Mouse (Mus musculus) spleen, postnatal 10 days (tissue): ENCODE measurements around the gene Abca13.
A peak's percentile ranks its signal among the peaks of the same experiment; 100 is the strongest.
"Not testable (repeated sequence)": the region's sequence is repeated elsewhere in the genome, so short reads cannot be mapped to it uniquely, and the experiment has no call there.

Source experiments
- DNase-seq, 2 experiments: peaks; one replicate each; pipeline ENCODE4 v3.0.0; 2021 to 2022; ENCODE audit warnings: low spot score in 2 of 2

The Abca13 gene

DNA sequence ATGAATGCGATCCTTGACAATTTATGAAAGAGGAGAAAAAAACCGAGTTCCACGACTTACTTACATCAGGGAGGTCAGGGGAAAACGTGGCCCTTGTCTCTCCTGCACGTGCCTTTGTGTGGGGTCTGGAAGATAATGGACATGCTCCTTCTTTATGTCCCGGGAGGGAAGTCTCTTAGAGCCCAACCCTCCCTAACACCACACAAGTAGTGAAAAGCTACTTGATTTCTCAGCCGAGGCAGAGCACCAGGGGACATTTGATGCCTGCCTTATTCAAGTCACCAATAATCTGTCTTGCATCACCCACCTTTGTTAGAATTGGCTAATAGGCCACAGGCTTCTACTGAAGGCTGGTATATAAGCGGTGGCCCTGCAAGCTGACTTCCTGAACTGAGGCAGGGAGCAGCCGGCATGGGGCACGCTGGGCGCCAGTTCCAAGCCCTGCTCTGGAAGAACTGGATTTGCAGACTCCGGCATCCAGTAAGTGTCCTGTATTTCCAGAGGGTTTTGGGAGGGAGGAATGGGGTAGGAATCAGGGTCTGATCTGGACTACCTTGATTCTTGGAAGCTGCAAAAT, at the start of gene Abca13:
Abca13 (plus strand) TSS at position 388 of the 577 bp plus-strand sequence.
- DNase-seq = peak in 1 of 2 experiments; percentile 17

DNA sequence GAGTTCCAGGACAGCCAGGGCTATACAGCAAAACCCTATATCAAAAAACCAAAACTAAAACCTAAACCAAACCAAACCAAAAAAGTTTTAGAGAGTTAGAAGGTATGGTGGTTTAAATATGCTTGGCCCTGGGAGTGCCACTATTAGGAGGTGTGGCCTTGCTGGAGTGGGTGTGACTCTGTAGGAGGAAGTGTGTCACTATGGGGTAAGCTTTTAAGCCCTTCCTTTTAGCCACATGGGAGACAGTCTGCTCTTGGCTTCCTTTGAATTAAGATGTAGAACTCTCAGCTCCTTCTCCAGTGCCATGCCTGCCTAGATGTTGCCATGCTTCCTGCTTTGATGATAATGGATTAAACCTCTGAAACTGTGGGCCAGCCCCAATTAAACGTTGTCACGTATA, 46.6 kb upstream of the Abca13 start:
- no peak for DNase-seq

DNA sequence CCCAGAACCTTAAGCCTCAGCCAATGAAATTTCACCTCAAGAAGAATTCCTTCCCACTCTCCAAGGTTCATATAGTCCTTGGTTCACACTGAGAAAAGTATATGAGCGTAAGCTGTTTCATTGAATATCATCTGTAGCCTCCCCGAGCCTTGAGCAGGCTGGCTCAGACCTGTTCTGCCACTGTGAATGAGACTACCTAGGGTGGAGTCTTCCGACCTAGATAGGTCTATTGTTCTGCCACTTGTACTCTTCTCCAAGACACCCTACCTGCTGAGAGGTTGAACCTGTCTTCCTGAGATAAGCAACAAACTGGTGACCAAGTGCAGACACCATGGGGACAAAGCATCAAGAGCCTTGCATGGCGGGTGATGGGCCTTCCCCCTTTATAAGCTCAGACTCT, 45.6 kb upstream of the Abca13 start:
- DNase-seq = no peak

DNA sequence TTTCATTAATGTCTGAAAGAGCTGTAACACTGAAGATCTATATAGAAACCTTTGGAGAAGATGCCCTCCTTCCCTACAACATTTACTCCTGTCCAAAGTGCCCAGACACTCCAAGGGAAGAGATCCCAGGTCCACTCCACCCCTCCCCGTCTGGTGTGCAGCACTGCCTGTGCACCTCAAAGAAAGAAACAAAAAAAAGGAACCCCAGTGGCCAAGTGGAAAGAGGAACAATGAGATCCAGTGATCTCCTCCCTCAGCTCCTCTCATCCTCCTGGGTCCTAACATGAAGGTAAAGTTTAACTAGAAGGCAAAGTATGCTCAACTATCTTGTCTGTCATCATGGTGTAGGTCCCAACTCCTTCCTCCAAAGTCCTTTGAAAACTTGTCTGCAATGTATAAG, 45.1 kb upstream of the Abca13 start:
- no peak for DNase-seq

DNA sequence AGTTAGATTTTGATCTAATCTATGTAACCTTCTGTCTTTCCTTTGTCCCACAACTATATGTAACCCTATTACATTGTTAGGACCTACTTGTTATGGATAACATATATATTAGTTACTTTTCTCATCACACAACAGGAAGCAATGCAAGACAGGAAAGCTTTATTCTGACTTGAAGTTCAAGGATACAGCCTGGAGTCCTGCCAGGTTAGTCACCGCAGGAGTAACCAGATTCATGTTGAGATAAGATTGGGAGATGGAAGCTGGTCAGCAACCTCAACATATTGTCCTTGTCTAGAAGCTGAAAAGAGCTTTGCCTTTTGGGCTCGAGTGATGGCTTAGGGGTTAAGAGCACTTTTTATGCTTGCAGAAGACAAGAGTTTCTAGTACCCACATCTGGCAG, 43.5 kb upstream of the Abca13 start:
- no peak for DNase-seq

DNA sequence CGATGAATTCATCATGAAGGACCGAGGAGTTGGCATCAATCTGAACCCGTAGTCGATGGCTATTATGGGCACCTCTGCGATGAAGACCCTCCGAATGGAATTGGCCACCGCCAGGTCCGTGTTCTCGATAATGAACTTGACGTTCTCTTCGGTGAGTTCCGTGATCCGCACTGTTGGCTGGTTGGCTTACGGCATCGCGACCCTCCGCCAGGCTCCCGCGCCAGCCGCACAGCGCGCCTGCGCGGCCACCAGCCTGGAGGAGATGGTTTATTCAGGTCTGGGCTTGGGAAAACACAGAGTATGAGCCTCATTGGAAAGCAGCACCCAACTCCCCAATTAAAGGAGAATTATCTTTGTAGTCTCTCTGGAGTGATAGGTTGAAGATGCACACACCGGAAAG, 41.3 kb upstream of the Abca13 start:
- not testable (repeated sequence) for DNase-seq

DNA sequence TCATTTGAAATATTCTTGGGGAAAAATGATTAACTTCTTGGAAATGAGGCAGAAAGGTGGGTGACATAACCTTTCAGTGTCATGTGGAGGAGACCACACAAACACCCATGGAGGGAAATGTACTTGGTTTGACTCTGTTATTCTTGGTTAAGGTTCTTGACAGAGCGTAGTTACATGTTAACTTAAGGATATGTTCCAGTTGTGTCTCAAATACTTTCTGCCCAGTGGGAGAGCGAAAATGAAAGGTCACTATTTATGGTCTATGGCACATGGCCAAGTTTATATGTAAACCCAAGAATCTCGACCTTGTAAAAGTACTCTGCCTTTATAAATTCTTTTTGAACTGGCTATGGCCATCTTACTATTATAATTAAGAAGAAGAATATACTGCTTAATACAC, 31.8 kb upstream of the Abca13 start:
- no peak for DNase-seq

DNA sequence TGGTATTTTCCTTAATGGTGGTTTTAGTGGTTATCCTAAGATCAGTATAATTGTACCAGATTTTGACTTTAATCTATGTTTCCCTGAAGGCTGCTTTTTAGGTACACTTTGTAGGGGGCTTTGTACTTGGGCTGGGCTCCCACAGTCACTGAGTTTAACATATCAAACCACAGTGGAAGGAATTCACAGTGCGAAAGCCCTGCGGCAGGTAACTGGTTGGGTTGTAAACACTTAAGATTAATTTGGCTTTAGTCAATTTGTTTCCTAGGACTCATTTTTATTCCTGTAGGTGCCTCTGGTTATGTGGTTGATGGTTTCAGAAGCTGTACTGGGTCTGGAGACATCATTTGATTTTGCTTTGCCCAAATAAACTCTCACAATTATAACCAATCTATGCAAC, 24.4 kb upstream of the Abca13 start:
- DNase-seq = no peak

DNA sequence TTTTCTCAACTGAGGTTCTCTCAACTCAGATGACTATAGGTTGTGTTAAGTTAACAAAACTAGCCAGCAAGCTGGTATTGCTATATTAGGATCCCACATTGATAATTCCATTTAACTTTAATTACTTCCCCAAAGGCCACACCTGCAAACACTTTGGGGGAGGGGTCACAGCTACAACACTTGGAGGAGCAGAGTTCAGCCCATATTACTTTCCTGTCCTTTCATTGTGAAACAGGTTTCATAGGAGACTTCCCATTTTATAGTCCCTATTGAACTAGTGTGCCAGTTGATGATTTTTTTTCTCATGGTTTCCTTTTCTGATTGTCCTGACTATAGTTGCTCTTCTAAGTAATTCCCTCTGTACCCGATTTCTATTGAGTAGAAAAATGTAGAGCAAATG, 10.3 kb upstream of the Abca13 start:
- no peak for DNase-seq

DNA sequence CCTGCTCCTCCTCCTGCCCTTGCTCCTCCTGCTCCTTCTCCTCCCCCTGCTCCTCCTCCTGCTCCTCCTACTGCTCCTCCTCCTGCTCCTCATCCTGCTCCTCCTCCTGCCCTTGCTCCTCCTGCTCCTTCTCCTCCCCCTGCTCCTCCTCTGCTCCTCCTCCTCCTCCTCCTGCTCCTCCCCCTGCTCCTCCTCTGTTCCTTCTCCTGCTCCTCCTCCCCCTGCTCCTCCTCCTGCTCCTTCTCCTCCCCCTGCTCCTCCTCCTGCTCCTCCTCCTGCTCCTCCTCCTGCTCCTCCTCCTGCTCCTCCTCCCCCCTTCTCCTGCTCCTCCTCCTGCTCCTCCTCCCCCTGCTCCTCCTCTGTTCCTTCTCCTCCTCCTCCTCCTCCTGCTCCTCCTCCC, 2.3 kb upstream of the Abca13 start:
- not testable (repeated sequence) for DNase-seq

DNA sequence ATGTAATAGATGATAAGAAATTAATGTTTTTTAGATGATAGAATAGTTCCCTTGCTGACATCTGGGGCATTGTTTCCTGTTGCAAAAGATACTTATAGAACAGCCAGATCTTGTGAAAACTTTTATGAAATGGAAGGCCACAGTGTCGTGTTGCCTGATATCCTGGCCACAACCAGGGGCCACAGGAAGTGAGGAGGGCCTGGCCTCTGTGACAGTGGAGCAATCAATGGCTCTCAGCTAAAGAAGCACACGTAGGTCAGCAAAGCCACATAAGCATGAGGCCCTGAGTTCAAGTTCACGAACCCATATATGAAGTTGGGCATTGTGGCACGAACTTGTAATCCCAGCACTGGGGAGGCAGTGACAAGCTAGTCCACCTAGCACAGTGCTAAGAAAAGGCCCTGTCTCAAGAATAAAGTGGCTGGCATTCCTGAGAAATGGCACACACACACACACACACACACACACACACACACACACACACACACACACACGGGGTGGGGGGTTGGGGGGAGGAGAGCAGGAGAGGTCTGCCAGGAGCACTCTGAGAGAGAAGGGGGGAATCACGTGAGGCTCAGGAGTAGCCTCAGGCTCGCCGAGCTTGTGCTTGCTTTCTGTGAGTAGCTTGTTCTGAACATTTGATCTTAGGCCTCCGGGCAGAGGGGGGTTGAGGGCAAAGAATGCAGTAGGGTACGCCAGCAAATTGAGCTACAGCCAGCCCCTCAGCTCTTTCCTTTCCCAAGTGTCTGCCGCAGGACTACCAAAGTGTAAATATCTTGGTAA, 779 bp upstream of the Abca13 start:
- no peak for DNase-seq

DNA sequence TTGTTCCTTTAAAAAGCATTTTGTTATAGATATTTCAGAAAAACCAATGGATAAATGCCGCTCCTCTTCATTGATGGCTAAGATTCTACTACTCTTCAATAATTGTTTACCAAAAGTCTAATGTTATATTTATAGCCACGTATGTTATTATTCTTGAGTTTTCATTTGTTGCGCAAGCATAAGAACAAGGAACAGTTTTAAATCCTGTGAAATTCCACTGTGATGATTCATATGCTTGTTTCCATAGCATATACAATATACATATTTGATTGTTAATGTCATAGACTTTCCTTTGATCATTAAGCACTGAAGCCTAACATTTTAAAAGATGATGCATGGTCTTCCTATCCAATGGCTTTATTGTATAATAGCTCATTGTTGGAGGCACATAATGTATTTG, 3.1 kb downstream of the Abca13 start:
- no peak for DNase-seq

DNA sequence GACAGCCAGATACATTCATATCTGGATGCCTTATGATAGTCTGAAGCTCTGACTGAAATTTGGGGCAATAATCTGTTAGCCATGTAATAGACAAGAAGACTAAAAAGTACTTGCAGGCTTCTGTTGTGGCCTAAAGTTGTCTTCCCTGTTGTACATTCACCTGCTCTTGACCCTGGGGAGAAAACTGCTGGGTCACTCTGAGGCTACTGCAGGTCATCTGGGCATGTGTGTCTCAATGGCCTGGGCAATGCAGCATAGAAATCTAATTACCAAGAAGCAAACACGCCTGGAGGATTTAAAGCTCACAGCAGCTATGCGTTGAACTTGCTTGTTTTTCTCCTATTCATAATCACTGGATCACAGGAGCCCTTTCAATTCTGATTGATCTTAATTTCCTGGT, 8.1 kb downstream of the Abca13 start:
- DNase-seq = no peak

DNA sequence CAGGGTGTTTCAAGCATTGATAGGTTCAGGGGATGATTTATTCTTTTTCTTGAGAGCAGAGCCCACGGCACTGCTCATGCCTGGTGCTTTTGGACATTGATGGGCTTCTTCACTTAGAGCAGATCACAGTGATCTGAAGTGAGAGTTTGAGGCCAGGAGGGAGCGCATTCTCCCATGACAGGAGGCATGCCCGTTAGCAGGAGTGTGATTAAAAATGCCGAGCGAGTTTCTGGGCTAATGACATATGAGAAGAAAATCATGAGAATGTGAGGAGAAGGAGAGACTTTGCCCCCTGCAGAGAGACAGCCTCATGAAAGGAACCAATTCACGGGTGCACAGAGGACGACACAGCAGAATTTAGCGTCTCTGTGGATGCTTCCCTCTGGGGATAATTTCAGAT, 19.0 kb downstream of the Abca13 start:
- no peak for DNase-seq

DNA sequence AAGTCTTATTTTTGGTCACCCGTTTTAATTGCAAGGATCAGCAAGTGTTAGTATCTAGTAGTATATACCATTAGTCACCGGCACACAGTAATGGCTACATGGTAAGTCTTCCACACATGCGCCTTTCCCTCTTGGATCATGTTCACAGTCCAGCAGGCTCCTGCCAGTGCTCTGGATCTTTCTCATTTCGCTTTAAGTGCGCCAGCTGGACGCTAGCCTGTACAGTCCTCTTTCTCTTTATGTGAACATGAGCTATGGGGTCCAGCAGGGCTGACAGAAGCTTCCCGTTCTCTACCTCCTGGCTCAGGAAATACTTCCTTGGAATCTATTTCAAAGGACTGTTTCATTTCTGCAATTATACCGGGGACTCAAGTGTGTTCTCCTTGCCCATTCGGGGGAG, 21.8 kb downstream of the Abca13 start:
- DNase-seq = no peak

DNA sequence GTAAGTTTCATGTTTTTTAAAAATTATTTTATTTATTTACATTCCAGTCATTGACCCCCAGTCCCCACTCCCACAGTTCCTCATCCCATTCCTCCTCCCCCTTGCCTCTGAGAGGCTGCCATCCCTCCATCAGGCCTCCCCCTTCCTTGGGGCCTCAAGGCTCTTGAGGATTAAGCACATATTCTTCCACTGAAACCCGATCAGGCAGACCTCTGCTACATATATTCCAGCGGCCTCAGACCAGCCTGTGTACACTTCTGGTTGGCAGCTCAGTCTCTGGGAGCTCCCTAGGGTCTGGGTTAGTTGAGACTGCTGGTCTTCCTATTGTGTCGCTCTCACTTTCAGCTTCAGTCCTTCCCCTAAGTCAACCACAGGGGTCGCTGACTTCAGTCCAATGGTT, 24.5 kb downstream of the Abca13 start:
- no peak for DNase-seq

DNA sequence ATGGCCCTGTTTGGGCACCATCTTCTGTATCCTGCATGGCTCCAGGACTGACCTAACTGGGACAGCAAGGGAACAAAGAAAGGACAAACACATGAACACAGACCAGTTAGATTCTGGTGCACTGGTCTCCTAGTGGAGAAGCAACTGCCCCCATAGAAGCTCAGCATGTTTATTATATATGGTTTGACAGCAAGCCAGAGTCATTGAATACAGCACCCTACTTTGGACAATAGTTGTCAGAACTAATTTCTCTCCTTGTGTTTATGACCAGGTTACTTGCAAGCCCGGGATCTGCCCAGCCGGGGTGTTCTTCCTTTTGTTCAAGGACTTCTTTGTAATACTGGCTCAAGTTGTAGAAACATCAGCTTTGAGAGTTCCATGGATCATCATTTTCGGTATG, 28.8 kb downstream of the Abca13 start:
- no peak for DNase-seq

DNA sequence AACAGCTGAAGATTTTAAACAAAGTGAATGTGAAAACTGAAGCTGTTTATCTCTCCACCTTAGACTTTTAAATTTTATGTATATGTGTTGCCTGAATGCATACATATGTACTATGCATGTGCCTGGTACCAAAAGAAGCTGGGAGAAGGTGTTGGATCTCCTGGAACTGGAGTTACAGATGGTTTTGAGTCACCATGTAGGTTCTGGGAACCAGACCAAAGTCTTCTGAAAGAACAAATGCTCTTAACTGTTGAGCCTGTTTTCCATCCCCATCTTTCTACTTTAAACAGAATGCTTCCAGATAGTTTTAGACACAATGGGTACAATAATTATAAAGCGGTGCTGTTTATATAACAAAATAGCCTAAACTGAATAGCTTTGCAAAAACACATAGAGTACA, 29.9 kb downstream of the Abca13 start:
- no peak for DNase-seq

DNA sequence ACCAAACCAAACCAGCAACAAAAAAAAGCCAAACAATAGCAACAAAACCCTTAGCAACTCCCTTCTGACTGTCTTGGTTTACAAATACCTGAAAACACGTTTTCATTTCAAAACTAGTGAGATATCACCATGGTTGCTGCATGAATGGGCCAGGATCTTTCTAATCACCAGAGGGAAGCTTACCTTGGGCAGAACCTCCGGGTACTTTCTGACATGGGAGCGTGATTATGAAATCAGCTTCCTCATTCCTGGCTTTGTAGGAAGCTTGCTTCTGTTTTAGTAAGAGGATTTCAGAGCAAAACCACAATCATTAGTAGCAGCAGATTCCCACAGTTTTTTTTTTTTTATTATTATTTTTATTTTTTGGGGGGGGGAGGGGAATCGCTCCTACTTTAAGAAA, 34.7 kb downstream of the Abca13 start:
- no peak for DNase-seq

DNA sequence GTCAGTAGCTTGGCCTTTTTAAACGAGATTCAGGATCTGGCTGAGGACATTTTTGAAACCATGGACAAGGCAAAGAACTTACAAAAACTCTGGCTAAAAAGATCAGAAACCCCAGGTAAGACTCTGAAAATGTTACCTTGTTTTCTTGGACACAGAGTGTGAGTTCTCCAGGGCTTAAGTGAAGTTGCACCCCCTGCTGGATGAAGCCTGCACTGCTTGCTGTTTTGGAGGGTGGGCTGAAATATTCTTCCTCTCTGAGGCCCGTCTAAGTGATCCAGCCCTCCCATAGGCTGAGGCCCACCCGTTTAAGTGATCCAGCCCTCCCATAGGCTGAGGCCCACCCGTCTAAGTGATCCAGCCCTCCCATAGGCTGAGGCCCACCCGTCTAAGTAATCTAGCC, 57.9 kb downstream of the Abca13 start:
- DNase-seq = not testable (repeated sequence)

DNA sequence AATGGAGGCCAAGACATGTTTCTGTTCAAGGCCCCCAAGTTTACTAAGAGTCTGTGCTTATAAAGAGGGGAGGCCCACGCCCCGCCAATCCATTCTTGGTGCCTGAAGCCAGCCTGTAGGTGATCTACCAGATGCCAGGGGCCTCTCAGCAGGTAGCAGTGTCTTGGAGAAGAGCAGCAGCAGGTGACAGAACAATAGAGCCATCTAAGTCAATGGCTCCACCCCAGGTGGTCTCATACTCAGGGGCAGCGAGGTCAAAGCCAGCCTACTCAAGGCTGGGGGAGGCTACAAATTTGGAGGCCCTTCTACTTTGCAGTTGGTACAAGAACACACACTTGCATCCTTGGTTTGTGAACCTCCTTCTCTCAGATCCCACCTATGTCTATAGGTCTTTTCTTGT, 71.3 kb downstream of the Abca13 start:
- DNase-seq = not testable (repeated sequence)

DNA sequence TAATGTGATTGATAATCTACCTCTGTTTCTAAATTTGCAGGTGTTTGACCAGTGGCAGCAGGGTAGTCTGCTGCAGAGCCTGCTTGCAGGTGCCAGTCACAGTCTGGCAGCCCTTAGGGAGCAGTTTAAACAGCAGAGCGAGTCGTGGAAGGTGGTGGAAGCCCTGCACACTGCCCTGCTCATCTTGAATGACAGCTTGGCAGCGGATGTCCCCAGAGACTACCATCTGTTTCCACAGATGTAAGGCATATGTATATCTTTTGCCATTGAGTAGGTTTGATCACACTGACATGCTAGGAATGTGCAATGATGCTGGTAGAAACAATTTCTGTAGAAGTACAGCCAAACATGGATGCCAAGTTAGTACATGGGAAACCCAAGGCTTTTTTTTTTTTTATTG, 77.3 kb downstream of the Abca13 start:
- no peak for DNase-seq

DNA sequence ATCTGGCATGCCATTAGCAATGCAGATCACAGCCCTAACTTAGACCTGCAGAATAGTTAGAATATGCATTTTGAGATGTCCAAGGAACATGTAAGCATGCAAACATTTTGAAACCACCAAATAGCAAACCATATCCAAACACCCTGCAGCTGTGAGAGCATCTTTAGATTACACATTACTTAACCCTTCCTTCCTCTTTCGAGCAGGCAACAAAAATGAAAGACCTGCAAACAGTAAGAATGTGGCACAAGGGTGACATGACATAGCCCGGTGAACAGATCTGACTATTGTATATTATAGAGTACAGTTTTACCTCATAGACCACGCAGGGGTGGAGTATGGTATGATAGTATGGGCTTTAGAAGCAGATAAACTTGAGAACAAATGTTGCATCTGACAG, 93.5 kb downstream of the Abca13 start:
- no peak for DNase-seq

DNA sequence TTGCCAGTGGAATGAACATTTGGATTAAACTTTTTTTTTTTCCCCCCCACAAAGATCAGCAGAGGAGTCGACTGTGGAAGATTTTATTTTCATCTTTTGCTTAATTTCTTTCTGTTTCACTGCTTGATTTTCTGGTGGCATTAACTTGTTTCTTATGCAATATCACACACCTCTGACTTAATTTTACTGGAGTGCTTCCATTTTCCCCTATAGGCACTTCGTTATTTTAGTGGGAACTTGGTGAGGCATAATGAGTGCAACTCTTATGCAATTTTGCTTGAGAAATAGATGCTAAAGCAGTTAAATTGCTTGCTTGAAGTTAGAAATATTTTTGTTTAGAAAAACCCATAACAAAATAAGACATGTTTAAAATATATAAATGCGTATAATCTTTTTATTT, 94.0 kb downstream of the Abca13 start:
- no peak for DNase-seq
